22 mouse cellular contexts compared by ENCODE assay signal in genomic region chr9:115640781-115641180, GRCm38 (mm10).
DNase-seq lines count a peak whose midpoint lies in the region; ATAC-seq and TF ChIP-seq lines count a peak whose summit lies in the region.
"Had no signal": no experiment of that assay in that cellular context is flagged by ENCODE, and none has a peak within 500 bp of the region (broad histone marks: within the 10 kb centered on the region; RNA-seq: fewer than 3 reads in every experiment).

No protein-coding gene starts in this region.

- no peaks in the 10 kb centered on the region for H3K9me3 ChIP-seq in hindbrain, postnatal 0 days (ENCODE audit: low read length)
- H3K9me3 ChIP-seq: embryonic facial prominence, embryonic 13.5 days; forebrain, embryonic 12.5 days; heart, embryonic 15.5 days; hindbrain, embryonic 10.5 days had no signal

- no peak overlapping the region for H3K27ac ChIP-seq in hindbrain, postnatal 0 days
- H3K27ac ChIP-seq: embryonic facial prominence, embryonic 13.5 days; forebrain, embryonic 12.5 days; heart, adult 2 months; heart, embryonic 15.5 days; hindbrain, embryonic 10.5 days; hindbrain, embryonic 14.5 days had no signal

- H3K36me3 ChIP-seq in hindbrain, postnatal 0 days (ENCODE audit: insufficient read depth, low read length) = no peaks in the 10 kb centered on the region
- H3K36me3 ChIP-seq: embryonic facial prominence, embryonic 13.5 days; forebrain, embryonic 12.5 days; heart, embryonic 15.5 days; hindbrain, embryonic 10.5 days had no signal

- WGBS in hindbrain, postnatal 0 days = 93% methylated on average over 2 of the region's 2 CpGs

- no peak overlapping the region for H3K4me3 ChIP-seq in hindbrain, postnatal 0 days (ENCODE audit: low read length)
- H3K4me3 ChIP-seq: embryonic facial prominence, embryonic 13.5 days; forebrain, embryonic 12.5 days; heart, adult 2 months; heart, embryonic 15.5 days; hindbrain, embryonic 10.5 days had no signal

- ATAC-seq in hindbrain, postnatal 0 days = no peak
- ATAC-seq in monocyte, adult 5-6 weeks (replicated peaks; ENCODE audit: insufficient number of reproducible peaks, low FRiP score, low TSS enrichment, poor library complexity, severe bottlenecking) = no peak
- ATAC-seq: forebrain, embryonic 16.5 days had no signal

- no peak overlapping the region for H3K9ac ChIP-seq in hindbrain, postnatal 0 days (replicated peaks; ENCODE audit: low read length)
- H3K9ac ChIP-seq: embryonic facial prominence, embryonic 13.5 days; forebrain, embryonic 12.5 days; heart, embryonic 15.5 days; hindbrain, embryonic 14.5 days had no signal

- peak; percentile 54 for DNase-seq in CD4-positive helper T cell, adult 2 months (ENCODE audit: low read depth, low spot score)
- peak; percentile 61 for DNase-seq in naive thymus-derived CD4-positive, alpha-beta T cell, adult 2 months (ENCODE audit: low read depth)
- DNase-seq in thymus, postnatal 10 days (ENCODE audit: low spot score in 2 of 2) = peak; percentile 31 to 40
- peak; percentile 44 for DNase-seq in thymus, postnatal 4 days
- no peak for DNase-seq in MN1 (ENCODE audit: low spot score)
- DNase-seq in hindbrain, postnatal 0 days (ENCODE audit: low spot score) = no peak
- DNase-seq: adrenal gland, postnatal 10 days; B cell, adult 2 months; cerebellum, adult 11-12 months; cerebellum, adult 9-10 months; cerebellum, postnatal 25 days; gastrocnemius, postnatal 14 days; heart, adult 2 months; heart, postnatal 14 days had no signal

- no peaks in the 10 kb centered on the region for H3K4me1 ChIP-seq in hindbrain, postnatal 0 days (ENCODE audit: insufficient read depth, low read length)
- H3K4me1 ChIP-seq: forebrain, embryonic 12.5 days; heart, embryonic 15.5 days had no signal

- H3K27me3 ChIP-seq in hindbrain, postnatal 0 days (ENCODE audit: insufficient read depth, low read length) = no peaks in the 10 kb centered on the region
- H3K27me3 ChIP-seq: embryonic facial prominence, embryonic 13.5 days; forebrain, embryonic 12.5 days; heart, embryonic 15.5 days had no signal

- no peak overlapping the region for H3K4me2 ChIP-seq in hindbrain, postnatal 0 days (ENCODE audit: low read depth, low read length)
- H3K4me2 ChIP-seq: embryonic facial prominence, embryonic 13.5 days; forebrain, embryonic 12.5 days; heart, embryonic 11.5 days; heart, embryonic 15.5 days; hindbrain, embryonic 14.5 days had no signal

- TF ChIP-seq CTCF in hindbrain, postnatal 0 days (IDR thresholded peaks at IDR 0.05; ENCODE audit: low read depth) = no peak

Comparison
In these comparisons a context has a peak if more than half of its experiments do, and no peak if none do; other contexts are left out.
1. DNase-seq: peak in CD4-positive helper T cell, adult 2 months (single experiment), naive thymus-derived CD4-positive, alpha-beta T cell, adult 2 months (single experiment), thymus, postnatal 10 days (2 of 2) and thymus, postnatal 4 days (single experiment); none in MN1 (single experiment) and hindbrain, postnatal 0 days (single experiment).